Mouse (Mus musculus) Patski (cell line): ENCODE data around the gene Krtap19-2. TPM values are rescaled to one million over a fixed set of nuclear protein-coding genes. Genes with fewer than 3 reads are reported as not detected.

Source experiments
- ATAC-seq: fragments of 100-300 bp; one replicate; pipeline ENCODE4 v1.8.0; 2021
- CTCF ChIA-PET: fragments of 350-600 bp; sonication (Branson Sonifier 250); formaldehyde crosslinking; loops from one replicate; lab custom pipeline; 2022; ENCODE audit warnings: inconsistent platforms; lab: Charles Lee
- POLR2A ChIA-PET: fragments of 350-600 bp; sonication (Branson Sonifier 250); formaldehyde crosslinking; loops from one replicate; lab custom pipeline; 2022; ENCODE audit warnings: antibody characterized with exemption, inconsistent platforms; lab: Charles Lee
- DNase-seq: peaks from one replicate; pipeline ENCODE4 v3.0.0-alpha.2; 2011; ENCODE audit warnings: low read depth, low spot score
- H3K27me3 ChIP-seq: fragments of 371-371 bp; one replicate; pipeline ENCODE4 v1.5.1; 2021
- CTCF ChIP-seq: fragments of 100-300 bp; IDR thresholded peaks from one replicate; pipeline ENCODE4 v1.5.1; 2021
- in situ Hi-C: fragments of 300-500 bp; cut with MboI; formaldehyde crosslinking; loops from 3 replicates; pipeline ENCODE4 v1.11.1; 2018; ENCODE audit warnings: low pct_unique_long_range_greater_than_20kb, mixed read lengths
- polyA plus RNA-seq: library from polyadenylated mRNA; unstranded; gene quantifications from one replicate; pipeline ENCODE4 v1.2.3, GENCODE M21; 2021

The Krtap19-2 gene
- polyA plus RNA-seq, 1 experiment from 2014 or later = not detected

GRCm38 (mm10) chr16:88826095-88826652 is 47.9 kb downstream of the Krtap19-2 start, which contains the start of gene Krtap14:
Gene Krtap14 (minus strand): TSS chr16:88826145.
- no peak for TF ChIP-seq CTCF
- peaks cover 22% of the 10 kb centered on the region for H3K27me3 ChIP-seq
- ATAC-seq = no peak
- ChIA-PET POLR2A (no interaction called here), CTCF (no interaction called here)
- in situ Hi-C loops = loop anchor here (10.0 to 25.0 kb wide), 2 partner anchors 451 to 936 kb away; no protein-coding TSS in a partner anchor
- no peak for DNase-seq

DNA sequence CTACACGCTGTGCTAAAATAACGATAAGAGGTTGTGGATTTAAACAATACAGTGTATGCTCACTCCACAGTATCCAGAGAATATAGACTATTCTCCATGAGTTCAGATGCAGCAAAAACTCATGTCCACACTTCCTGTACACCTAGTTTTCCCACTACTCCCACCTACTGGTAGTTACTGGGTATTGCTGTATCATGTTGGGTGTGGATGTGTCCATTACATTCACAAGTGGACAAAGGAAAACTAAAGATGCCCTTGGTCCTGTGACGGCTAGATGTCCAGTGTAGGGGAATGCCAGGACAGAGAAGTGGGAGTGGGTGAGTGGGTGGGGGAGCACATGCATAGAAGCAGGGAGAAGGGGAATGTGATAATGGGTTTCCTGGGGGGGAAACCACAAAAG is 50.3 kb downstream of the Krtap19-2 start:
- ChIA-PET POLR2A (no interaction called here), CTCF (no interaction called here)
- ATAC-seq (peak; percentile 65), DNase-seq (no peak)
- peak; percentile 70 for TF ChIP-seq CTCF
- H3K27me3 ChIP-seq = peaks cover 10% of the 10 kb centered on the region
- in situ Hi-C loops = loop anchor here (10.0 kb wide), 1 partner anchor 449 kb away; no protein-coding TSS in a partner anchor

Other genes with a start within 250 kb of the Krtap19-2 start
- not detected for gene 2310079G19Rik, start 246.6 kb downstream of the Krtap19-2 start, polyA plus RNA-seq
- gene Krtap26-1, start 226.5 kb downstream of the Krtap19-2 start, polyA plus RNA-seq = not detected
- not detected for gene Krtap27-1, start 202.6 kb downstream of the Krtap19-2 start, polyA plus RNA-seq
- gene 2310061N02Rik, start 166.3 kb downstream of the Krtap19-2 start, polyA plus RNA-seq = not detected
- gene Krtap13-1, start 145.4 kb downstream of the Krtap19-2 start, polyA plus RNA-seq = not detected
- not detected for gene Krtap13, start 122.6 kb downstream of the Krtap19-2 start, polyA plus RNA-seq
- not detected for gene 2310034C09Rik, start 115.4 kb downstream of the Krtap19-2 start, polyA plus RNA-seq
- gene 2310057N15Rik, start 100.1 kb downstream of the Krtap19-2 start, polyA plus RNA-seq = not detected
- not detected for gene Gm5965, start 96.4 kb downstream of the Krtap19-2 start, polyA plus RNA-seq
- not detected for gene Gm20741, start 62.0 kb downstream of the Krtap19-2 start, polyA plus RNA-seq
- not detected for gene Krtap15, start 54.1 kb downstream of the Krtap19-2 start, polyA plus RNA-seq
- gene Krtap14, start 48.1 kb downstream of the Krtap19-2 start, polyA plus RNA-seq = not detected
- gene Krtap19-1, start 4.9 kb downstream of the Krtap19-2 start, polyA plus RNA-seq = not detected
- gene Krtap19-3, start 3.8 kb upstream of the Krtap19-2 start, polyA plus RNA-seq = not detected
- not detected for gene Krtap19-4, start 10.8 kb upstream of the Krtap19-2 start, polyA plus RNA-seq
- not detected for gene Krtap19-5, start 22.2 kb upstream of the Krtap19-2 start, polyA plus RNA-seq
- not detected for gene Krtap19-9b, start 58.0 kb upstream of the Krtap19-2 start, polyA plus RNA-seq
- gene Krtap16-3, start 88.6 kb upstream of the Krtap19-2 start, polyA plus RNA-seq = not detected
- not detected for gene Krtap22-2, start 136.5 kb upstream of the Krtap19-2 start, polyA plus RNA-seq
- not detected for gene Gm10229, start 141.0 kb upstream of the Krtap19-2 start, polyA plus RNA-seq
- not detected for gene Krtap6-1, start 157.4 kb upstream of the Krtap19-2 start, polyA plus RNA-seq
- not detected for gene Gm10228, start 167.2 kb upstream of the Krtap19-2 start, polyA plus RNA-seq
- gene Krtap6-5, start 173.6 kb upstream of the Krtap19-2 start, polyA plus RNA-seq = not detected
- not detected for gene 1110025L11Rik, start 189.7 kb upstream of the Krtap19-2 start, polyA plus RNA-seq
- gene Krtap6-3, start 209.7 kb upstream of the Krtap19-2 start, polyA plus RNA-seq = not detected